Mouse (Mus musculus) heart, postnatal 0 days (tissue): ENCODE data around the gene Foxn3.

Source experiments
- CTCF ChIP-seq: IDR thresholded peaks from 2 replicates; pipeline ENCODE4 v1.5.1; 2016; ENCODE audit warnings: antibody characterized with exemption, control low read depth, low read depth
- EP300 ChIP-seq: IDR thresholded peaks from 2 replicates; pipeline ENCODE4 v1.6.1; 2016; ENCODE audit warnings: antibody characterized with exemption, low read depth

DNA sequence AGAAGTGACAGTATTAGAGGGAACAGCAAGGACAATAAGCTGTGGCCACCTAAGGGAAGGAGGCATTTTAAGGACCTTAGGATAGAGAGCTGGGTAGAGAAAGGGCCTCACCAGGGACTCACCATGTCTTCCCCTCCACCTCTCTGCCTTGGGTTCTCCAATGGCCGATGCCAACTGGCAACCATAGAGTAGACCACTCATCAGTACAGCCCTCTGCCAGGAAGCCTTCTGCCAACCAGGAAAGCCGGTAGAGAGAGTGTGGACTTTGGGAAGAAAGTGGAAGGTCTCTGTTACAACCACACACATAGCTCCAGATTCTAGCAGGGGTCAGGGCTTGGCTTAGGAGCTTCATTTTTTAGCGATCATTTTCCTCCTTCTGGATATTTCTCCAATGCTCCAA lies 38.5 kb upstream of the Foxn3 start:
- TF ChIP-seq CTCF (no peak), EP300 (no peak)
